Mouse (Mus musculus): ENCODE data around the gene Nell1. TPM values are rescaled to one million over a fixed set of nuclear protein-coding genes. Genes with fewer than 3 reads are reported as not detected.

Gene Nell1
- polyA plus RNA-seq, 1 experiment from 2014 or later: 0.61 TPM

GRCm38 (mm10) chr7:50672266-50672665, 697.6 kb downstream of the Nell1 start:
- H3K4me1 ChIP-seq (ENCODE audit: control insufficient read depth in 2 of 2, insufficient read depth in 2 of 2, low read length in 2 of 2): no peaks in the 10 kb centered on the region
- H3K4me2 ChIP-seq (ENCODE audit: low read length): no peak overlapping the region
- no peak overlapping the region for H3K27ac ChIP-seq (replicated peaks in 1 of 2; ENCODE audit: control insufficient read depth in 1 of 2, insufficient read depth in 1 of 2, low read depth in 2 of 2, low read length in 2 of 2)
- H3K4me3 ChIP-seq (ENCODE audit: control insufficient read depth in 1 of 2, insufficient read depth in 1 of 2, low read depth in 1 of 2, low read length in 2 of 2): no peak overlapping the region
- H3K36me3 ChIP-seq (ENCODE audit: control insufficient read depth, insufficient read depth, low read length): no peaks in the 10 kb centered on the region
- no peaks in the 10 kb centered on the region for H3K9me3 ChIP-seq (ENCODE audit: control insufficient read depth, low read length)
- 62% methylated on average over 4 of the region's 4 CpGs for WGBS
- no peak overlapping the region for H3K9ac ChIP-seq (ENCODE audit: low read length)
- no peaks in the 10 kb centered on the region for H3K27me3 ChIP-seq (ENCODE audit: control insufficient read depth, insufficient read depth, low read length)
- ATAC-seq (ENCODE audit: insufficient number of reproducible peaks, insufficient read depth, low FRiP score, low read depth): no peak

GRCm38 (mm10) chr7:50675444-50675843, 700.8 kb downstream of the Nell1 start:
- H3K4me1 ChIP-seq (ENCODE audit: control insufficient read depth in 2 of 2, insufficient read depth in 2 of 2, low read length in 2 of 2): no peaks in the 10 kb centered on the region

GRCm38 (mm10) chr7:50677511-50677910, 702.8 kb downstream of the Nell1 start:
- no peak for ATAC-seq (ENCODE audit: insufficient number of reproducible peaks, insufficient read depth, low FRiP score, low read depth)
- H3K4me3 ChIP-seq (ENCODE audit: control insufficient read depth in 1 of 2, insufficient read depth in 1 of 2, low read depth in 1 of 2, low read length in 2 of 2): no peak overlapping the region
- no peaks in the 10 kb centered on the region for H3K4me1 ChIP-seq (ENCODE audit: control insufficient read depth in 2 of 2, insufficient read depth in 2 of 2, low read length in 2 of 2)
- H3K27me3 ChIP-seq (ENCODE audit: control insufficient read depth, insufficient read depth, low read length): no peaks in the 10 kb centered on the region
- WGBS: 47% methylated on average over 1 of the region's 1 CpGs
- no peak overlapping the region for H3K4me2 ChIP-seq (ENCODE audit: low read length)
- no peaks in the 10 kb centered on the region for H3K9me3 ChIP-seq (ENCODE audit: control insufficient read depth, low read length)
- no peaks in the 10 kb centered on the region for H3K36me3 ChIP-seq (ENCODE audit: control insufficient read depth, insufficient read depth, low read length)
- H3K9ac ChIP-seq (ENCODE audit: low read length): no peak overlapping the region
- H3K27ac ChIP-seq (replicated peaks in 1 of 2; ENCODE audit: control insufficient read depth in 1 of 2, insufficient read depth in 1 of 2, low read depth in 2 of 2, low read length in 2 of 2): no peak overlapping the region

More at GRCm38 (mm10) chr7:50675444-50675843, 700.8 kb downstream of the Nell1 start:
- no peaks in the 10 kb centered on the region for H3K36me3 ChIP-seq (ENCODE audit: control insufficient read depth, insufficient read depth, low read length)
- H3K9me3 ChIP-seq (ENCODE audit: control insufficient read depth, low read length): no peaks in the 10 kb centered on the region
- no peak overlapping the region for H3K9ac ChIP-seq (ENCODE audit: low read length)
- 75% methylated on average over 1 of the region's 1 CpGs for WGBS
- ATAC-seq (ENCODE audit: insufficient number of reproducible peaks, insufficient read depth, low FRiP score, low read depth): no peak
- no peak overlapping the region for H3K4me3 ChIP-seq (ENCODE audit: control insufficient read depth in 1 of 2, insufficient read depth in 1 of 2, low read depth in 1 of 2, low read length in 2 of 2)
- H3K27ac ChIP-seq (replicated peaks in 1 of 2; ENCODE audit: control insufficient read depth in 1 of 2, insufficient read depth in 1 of 2, low read depth in 2 of 2, low read length in 2 of 2): no peak overlapping the region
- H3K27me3 ChIP-seq (ENCODE audit: control insufficient read depth, insufficient read depth, low read length): no peaks in the 10 kb centered on the region
- no peak overlapping the region for H3K4me2 ChIP-seq (ENCODE audit: low read length)

GRCm38 (mm10) chr7:50686337-50686736, 711.7 kb downstream of the Nell1 start:
- Histone ChIP-seq H3K9ac (ENCODE audit: low read length) (no peak overlapping the region), H3K27ac (replicated peaks in 1 of 2; ENCODE audit: control insufficient read depth in 1 of 2, insufficient read depth in 1 of 2, low read depth in 2 of 2, low read length in 2 of 2) (no peak overlapping the region), H3K4me3 (ENCODE audit: control insufficient read depth in 1 of 2, insufficient read depth in 1 of 2, low read depth in 1 of 2, low read length in 2 of 2) (no peak overlapping the region), H3K4me1 (ENCODE audit: control insufficient read depth in 2 of 2, insufficient read depth in 2 of 2, low read length in 2 of 2) (no peaks in the 10 kb centered on the region), H3K27me3 (ENCODE audit: control insufficient read depth, insufficient read depth, low read length) (no peaks in the 10 kb centered on the region), H3K9me3 (ENCODE audit: control insufficient read depth, low read length) (no peaks in the 10 kb centered on the region), H3K36me3 (ENCODE audit: control insufficient read depth, insufficient read depth, low read length) (no peaks in the 10 kb centered on the region), H3K4me2 (ENCODE audit: low read length) (no peak overlapping the region)
- no peak for ATAC-seq (ENCODE audit: insufficient number of reproducible peaks, insufficient read depth, low FRiP score, low read depth)
- WGBS: 67% methylated on average over 5 of the region's 5 CpGs

GRCm38 (mm10) chr7:50725166-50725565, 750.5 kb downstream of the Nell1 start:
- WGBS: 65% methylated on average over 3 of the region's 3 CpGs
- Histone ChIP-seq H3K27ac (replicated peaks in 1 of 2; ENCODE audit: control insufficient read depth in 1 of 2, insufficient read depth in 1 of 2, low read depth in 2 of 2, low read length in 2 of 2) (no peak overlapping the region), H3K9me3 (ENCODE audit: control insufficient read depth, low read length) (no peaks in the 10 kb centered on the region), H3K27me3 (ENCODE audit: control insufficient read depth, insufficient read depth, low read length) (no peaks in the 10 kb centered on the region), H3K9ac (ENCODE audit: low read length) (no peak overlapping the region), H3K36me3 (ENCODE audit: control insufficient read depth, insufficient read depth, low read length) (no peaks in the 10 kb centered on the region), H3K4me3 (ENCODE audit: control insufficient read depth in 1 of 2, insufficient read depth in 1 of 2, low read depth in 1 of 2, low read length in 2 of 2) (no peak overlapping the region), H3K4me1 (ENCODE audit: control insufficient read depth in 2 of 2, insufficient read depth in 2 of 2, low read length in 2 of 2) (no peaks in the 10 kb centered on the region), H3K4me2 (ENCODE audit: low read length) (no peak overlapping the region)
- no peak for ATAC-seq (ENCODE audit: insufficient number of reproducible peaks, insufficient read depth, low FRiP score, low read depth)

- Histone ChIP-seq H3K4me2 (ENCODE audit: low read length) (no peak overlapping the region), H3K4me1 (ENCODE audit: control insufficient read depth in 2 of 2, insufficient read depth in 2 of 2, low read length in 2 of 2) (no peaks in the 10 kb centered on the region), H3K9me3 (ENCODE audit: control insufficient read depth, low read length) (no peaks in the 10 kb centered on the region), H3K9ac (ENCODE audit: low read length) (no peak overlapping the region), H3K4me3 (ENCODE audit: control insufficient read depth in 1 of 2, insufficient read depth in 1 of 2, low read depth in 1 of 2, low read length in 2 of 2) (no peak overlapping the region), H3K27ac (replicated peaks in 1 of 2; ENCODE audit: control insufficient read depth in 1 of 2, insufficient read depth in 1 of 2, low read depth in 2 of 2, low read length in 2 of 2) (no peak overlapping the region), H3K27me3 (ENCODE audit: control insufficient read depth, insufficient read depth, low read length) (no peaks in the 10 kb centered on the region), H3K36me3 (ENCODE audit: control insufficient read depth, insufficient read depth, low read length) (no peaks in the 10 kb centered on the region)
- no peak for ATAC-seq (ENCODE audit: insufficient number of reproducible peaks, insufficient read depth, low FRiP score, low read depth)
- WGBS: 36% methylated on average over 4 of the region's 4 CpGs
These were observed 756.3 kb downstream of the Nell1 start for GRCm38 (mm10) chr7:50730951-50731350.

GRCm38 (mm10) chr7:50755516-50755915, 780.9 kb downstream of the Nell1 start:
- 73% methylated on average over 3 of the region's 3 CpGs for WGBS
- no peak overlapping the region for H3K9ac ChIP-seq (ENCODE audit: low read length)
- H3K4me1 ChIP-seq (ENCODE audit: control insufficient read depth in 2 of 2, insufficient read depth in 2 of 2, low read length in 2 of 2): no peaks in the 10 kb centered on the region
- H3K9me3 ChIP-seq (ENCODE audit: control insufficient read depth, low read length): no peaks in the 10 kb centered on the region
- H3K27me3 ChIP-seq (ENCODE audit: control insufficient read depth, insufficient read depth, low read length): no peaks in the 10 kb centered on the region
- H3K36me3 ChIP-seq (ENCODE audit: control insufficient read depth, insufficient read depth, low read length): no peaks in the 10 kb centered on the region
- no peak overlapping the region for H3K27ac ChIP-seq (replicated peaks in 1 of 2; ENCODE audit: control insufficient read depth in 1 of 2, insufficient read depth in 1 of 2, low read depth in 2 of 2, low read length in 2 of 2)
- H3K4me2 ChIP-seq (ENCODE audit: low read length): no peak overlapping the region
- no peak for ATAC-seq (ENCODE audit: insufficient number of reproducible peaks, insufficient read depth, low FRiP score, low read depth)
- no peak overlapping the region for H3K4me3 ChIP-seq (ENCODE audit: control insufficient read depth in 1 of 2, insufficient read depth in 1 of 2, low read depth in 1 of 2, low read length in 2 of 2)

GRCm38 (mm10) chr7:50756409-50756808, 781.7 kb downstream of the Nell1 start:
- ATAC-seq (ENCODE audit: insufficient number of reproducible peaks, insufficient read depth, low FRiP score, low read depth): no peak
- Histone ChIP-seq H3K27ac (replicated peaks in 1 of 2; ENCODE audit: control insufficient read depth in 1 of 2, insufficient read depth in 1 of 2, low read depth in 2 of 2, low read length in 2 of 2) (no peak overlapping the region), H3K4me2 (ENCODE audit: low read length) (no peak overlapping the region), H3K36me3 (ENCODE audit: control insufficient read depth, insufficient read depth, low read length) (no peaks in the 10 kb centered on the region), H3K9me3 (ENCODE audit: control insufficient read depth, low read length) (no peaks in the 10 kb centered on the region), H3K4me3 (ENCODE audit: control insufficient read depth in 1 of 2, insufficient read depth in 1 of 2, low read depth in 1 of 2, low read length in 2 of 2) (no peak overlapping the region), H3K4me1 (ENCODE audit: control insufficient read depth in 2 of 2, insufficient read depth in 2 of 2, low read length in 2 of 2) (no peaks in the 10 kb centered on the region), H3K9ac (ENCODE audit: low read length) (no peak overlapping the region), H3K27me3 (ENCODE audit: control insufficient read depth, insufficient read depth, low read length) (no peaks in the 10 kb centered on the region)
- 84% methylated on average over 5 of the region's 5 CpGs for WGBS

Data from heart, embryonic 14.5 days (tissue).